Mouse (Mus musculus): ENCODE measurements around the gene Muc13. TPM values are rescaled to one million over a fixed set of nuclear protein-coding genes. Genes with fewer than 3 reads are reported as not detected.

Gene Muc13
- total RNA-seq (2023; ENCODE audit: inconsistent age): 0.48 to 0.72 TPM (median 0.50 TPM) in 4 replicates

DNA sequence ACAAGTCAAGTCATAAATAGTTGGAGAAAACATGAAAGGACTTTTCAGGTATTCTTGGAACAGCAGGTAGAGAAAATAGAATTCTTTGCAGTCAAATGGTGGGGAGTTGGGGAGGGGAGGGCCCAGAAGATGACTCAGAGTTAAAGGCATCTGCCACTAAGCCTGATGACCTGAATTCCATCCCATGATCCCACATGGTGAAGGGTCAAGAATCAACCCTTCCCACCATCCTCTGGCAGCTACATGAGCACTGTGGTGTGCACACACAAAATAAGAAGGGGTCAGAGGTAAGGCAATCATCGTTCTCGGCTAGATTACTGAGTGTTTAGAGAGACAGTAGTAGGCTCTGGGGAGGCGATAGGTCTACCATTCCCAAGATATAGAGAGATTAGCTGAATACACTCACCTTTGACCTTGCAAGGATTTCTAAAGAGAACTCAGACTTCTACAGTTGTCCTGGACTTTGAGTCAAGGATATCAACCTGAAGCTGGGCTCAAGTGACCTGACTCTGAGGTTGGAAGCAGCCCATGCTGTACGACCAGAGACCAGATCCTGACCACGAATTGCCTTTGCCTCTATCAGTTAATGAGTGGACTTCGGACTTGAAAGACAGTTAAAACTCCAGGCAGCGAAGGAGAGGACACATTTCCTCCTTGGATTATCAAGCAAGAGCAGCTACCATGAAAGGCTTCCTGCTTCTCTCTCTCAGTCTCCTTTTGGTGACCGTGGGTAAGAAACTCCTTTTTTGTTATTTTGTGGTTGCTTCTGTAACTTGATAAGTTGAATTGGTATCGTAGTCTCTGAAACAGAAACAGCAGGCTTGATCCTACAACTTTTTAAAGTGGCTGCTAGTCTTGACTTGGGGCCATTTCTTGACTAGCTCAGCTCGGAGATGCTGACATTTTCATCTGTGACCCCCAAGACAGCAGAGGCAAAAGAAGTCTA is at the start of gene Muc13:
Muc13 (plus strand) TSS at position 192 of the 946 bp plus-strand sequence.

DNA sequence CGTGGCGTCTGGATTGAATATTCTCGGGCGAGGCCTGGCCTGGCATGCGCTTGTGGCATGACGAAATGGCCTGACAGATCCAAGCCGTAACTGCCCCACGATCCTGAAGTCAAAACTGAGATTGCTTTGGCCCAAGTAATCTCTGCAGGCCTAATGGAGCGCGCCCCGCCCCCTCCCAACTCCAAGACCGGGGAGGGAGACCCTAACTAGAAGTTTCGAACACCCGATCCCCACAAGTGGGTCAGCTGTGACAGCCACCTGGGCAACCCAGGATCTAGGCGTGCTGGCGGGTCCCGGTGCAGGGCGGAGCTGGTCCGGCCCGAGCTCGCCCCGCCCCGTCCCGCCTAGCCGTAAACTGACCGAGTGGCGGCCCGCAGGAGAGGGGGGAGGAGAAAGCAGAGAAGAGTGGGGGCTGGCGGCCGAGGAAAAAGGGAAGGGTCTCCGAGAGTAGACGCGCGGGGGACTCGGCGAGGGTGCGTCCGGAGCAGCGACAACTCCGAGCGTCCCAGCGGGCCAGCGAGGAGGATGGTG is 35.5 kb downstream of the Muc13 start, which contains the start of gene Itgb5:
Itgb5 (plus strand) TSS at position 365 of the 531 bp plus-strand sequence.

Other genes starting within 250 kb of the Muc13 start
- 106 to 112 TPM (median 108 TPM) in 4 replicates for gene Heg1, start 109.7 kb upstream of the Muc13 start, total RNA-seq (2023; ENCODE audit: inconsistent age)
- gene Itgb5, start 35.6 kb downstream of the Muc13 start, total RNA-seq (2023; ENCODE audit: inconsistent age): 0.18 to 1.6 TPM (median 0.83 TPM) in 4 replicates
- 17.9 to 21.9 TPM (median 19.0 TPM) in 4 replicates for gene Umps, start 173.0 kb downstream of the Muc13 start, total RNA-seq (2023; ENCODE audit: inconsistent age)